Mouse (Mus musculus): ENCODE results near the gene Zfp827. TPM values are rescaled to one million over a fixed set of nuclear protein-coding genes. Genes with fewer than 3 reads are reported as not detected.

Zfp827 gene
- polyA plus RNA-seq, 1 experiment from 2014 or later = 3.8 TPM

- Histone ChIP-seq H3K4me2 (no peak overlapping the region), H3K27ac (ENCODE audit: low read depth, low read length) (no peak overlapping the region), H3K9ac (ENCODE audit: low read depth, low read length) (no peak overlapping the region), H3K36me3 (ENCODE audit: control insufficient read depth, insufficient read depth, low read length) (no peaks in the 10 kb centered on the region), H3K4me3 (ENCODE audit: low read depth, low read length) (no peak overlapping the region), H3K4me1 (replicated peaks; ENCODE audit: control insufficient read depth, insufficient read depth, low read length) (no peaks in the 10 kb centered on the region), H3K27me3 (replicated peaks; ENCODE audit: control insufficient read depth, insufficient read depth, low read length) (no peaks in the 10 kb centered on the region), H3K9me3 (ENCODE audit: control insufficient read depth, low read length) (no peaks in the 10 kb centered on the region)
- no peak for DNase-seq (ENCODE audit: low spot score)
- WGBS = 47% methylated on average over 3 of the region's 3 CpGs
- no peak for ATAC-seq (replicated peaks; ENCODE audit: low FRiP score)
Observed at GRCm38 (mm10) chr8:79239320-79239719, 211.1 kb downstream of the Zfp827 start.

- WGBS = 82% methylated on average over 7 of the region's 7 CpGs
- DNase-seq (ENCODE audit: low spot score) (no peak), ATAC-seq (replicated peaks; ENCODE audit: low FRiP score) (no peak)
- Histone ChIP-seq H3K4me3 (ENCODE audit: low read depth, low read length) (no peak overlapping the region), H3K9ac (ENCODE audit: low read depth, low read length) (no peak overlapping the region), H3K27me3 (replicated peaks; ENCODE audit: control insufficient read depth, insufficient read depth, low read length) (no peaks in the 10 kb centered on the region), H3K27ac (ENCODE audit: low read depth, low read length) (no peak overlapping the region), H3K9me3 (ENCODE audit: control insufficient read depth, low read length) (no peaks in the 10 kb centered on the region), H3K36me3 (ENCODE audit: control insufficient read depth, insufficient read depth, low read length) (no peaks in the 10 kb centered on the region), H3K4me2 (no peak overlapping the region), H3K4me1 (replicated peaks; ENCODE audit: control insufficient read depth, insufficient read depth, low read length) (no peaks in the 10 kb centered on the region)
Observed at GRCm38 (mm10) chr8:79239996-79240395, 211.8 kb downstream of the Zfp827 start.

Other genes with a start within 250 kb of the Zfp827 start
- gene Lsm6, start 207.3 kb upstream of the Zfp827 start, polyA plus RNA-seq (2014; fragmentation: Nextera tagmentation; extraction: Ambion mirVana) = 189 and 224 TPM in 2 replicates
- gene 1700011L22Rik, start 220.1 kb downstream of the Zfp827 start, polyA plus RNA-seq (2014; fragmentation: Nextera tagmentation; extraction: Ambion mirVana) = not detected in 2 replicates

All from liver, embryonic 11.5 days (tissue).